Mouse (Mus musculus) ovary, postnatal 14 days (tissue): ENCODE results near the gene Drosha.
A peak's percentile ranks its signal among the peaks of the same experiment; 100 is the strongest.

Experiments used
- DNase-seq: peaks from one replicate; pipeline ENCODE4 v3.0.0; 2022; ENCODE audit warnings: low spot score

Drosha gene

GRCm38 (mm10) chr15:12941106-12941505, 116.5 kb downstream of the Drosha start:
- DNase-seq = no peak

- DNase-seq = no peak
These were observed 117.1 kb downstream of the Drosha start for GRCm38 (mm10) chr15:12941651-12942180.

- DNase-seq = no peak
These were observed 117.8 kb downstream of the Drosha start for GRCm38 (mm10) chr15:12942424-12942823.

- no peak for DNase-seq
These were observed 133.4 kb downstream of the Drosha start for GRCm38 (mm10) chr15:12958051-12958450.

GRCm38 (mm10) chr15:12962179-12962578, 137.6 kb downstream of the Drosha start:
- no peak for DNase-seq

GRCm38 (mm10) chr15:12965209-12965608, 140.6 kb downstream of the Drosha start:
- no peak for DNase-seq

GRCm38 (mm10) chr15:12968815-12969214, 144.2 kb downstream of the Drosha start:
- DNase-seq = no peak

- DNase-seq = peak; percentile 2
These were observed 147.8 kb downstream of the Drosha start for GRCm38 (mm10) chr15:12972441-12972840.
